Mouse (Mus musculus): ENCODE measurements around the gene Ptger4. TPM values are rescaled to one million over a fixed set of nuclear protein-coding genes. Genes with fewer than 3 reads are reported as not detected.
A peak's percentile ranks its signal among the peaks of the same experiment; 100 is the strongest.

The Ptger4 gene
- polyA plus RNA-seq, 1 experiment from 2014 or later, result 2.2 TPM

GRCm38 (mm10) chr15:5193833-5194232 is 50.2 kb downstream of the Ptger4 start:
- 55% methylated on average over 3 of the region's 3 CpGs for WGBS (ENCODE audit: insufficient replicate concordance)
- Histone ChIP-seq H3K27me3 (no peaks in the 10 kb centered on the region), H3K9me3 (replicated peaks) (no peaks in the 10 kb centered on the region), H3K4me1 (replicated peaks) (peaks cover 37% of the 10 kb centered on the region), H3K36me3 (peaks cover 12% of the 10 kb centered on the region), H3K9ac (no peak overlapping the region), H3K27ac (no peak overlapping the region), H3K4me2 (no peak overlapping the region), H3K4me3 (replicated peaks) (no peak overlapping the region)
- ATAC-seq (ENCODE audit: low read depth) (no peak), DNase-seq (no peak)

GRCm38 (mm10) chr15:5189504-5190093 is 54.4 kb downstream of the Ptger4 start:
- peaks cover 12% of the 10 kb centered on the region for H3K36me3 ChIP-seq
- no peak overlapping the region for H3K27ac ChIP-seq
- no peak overlapping the region for H3K4me2 ChIP-seq
- H3K9me3 ChIP-seq (replicated peaks), result no peaks in the 10 kb centered on the region
- WGBS (ENCODE audit: insufficient replicate concordance), result 75% methylated on average over 10 of the region's 10 CpGs
- H3K27me3 ChIP-seq, result no peaks in the 10 kb centered on the region
- H3K9ac ChIP-seq, result no peak overlapping the region
- no peak for ATAC-seq (ENCODE audit: low read depth)
- no peak for DNase-seq
- H3K4me3 ChIP-seq (replicated peaks), result no peak overlapping the region
- peaks cover 32% of the 10 kb centered on the region for H3K4me1 ChIP-seq (replicated peaks)

- H3K4me2 ChIP-seq, result no peak overlapping the region
- peaks cover 12% of the 10 kb centered on the region for H3K36me3 ChIP-seq
- DNase-seq, result no peak
These were observed 56.0 kb downstream of the Ptger4 start for GRCm38 (mm10) chr15:5188029-5188428.

DNA sequence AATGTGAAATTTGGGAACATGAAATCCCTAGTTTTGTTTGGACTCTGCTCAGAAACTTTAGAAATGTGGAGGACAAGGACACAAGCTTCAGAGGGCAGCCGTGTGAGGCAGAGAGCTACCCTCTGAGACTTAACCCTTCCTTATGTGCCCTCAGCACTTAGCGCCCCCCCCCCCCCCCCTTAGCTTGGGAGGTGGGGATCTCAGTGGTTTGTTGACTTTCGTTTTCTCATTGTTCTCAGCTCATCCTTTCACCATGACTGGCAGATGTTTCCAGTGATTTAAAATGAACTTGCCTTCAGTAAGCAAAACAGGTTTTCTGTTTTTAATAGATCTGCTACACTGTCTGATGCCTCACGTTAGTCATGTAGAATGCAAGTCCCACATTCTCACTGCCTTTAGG is 56.9 kb downstream of the Ptger4 start:
- Histone ChIP-seq H3K27me3 (no peaks in the 10 kb centered on the region), H3K9ac (no peak overlapping the region)
- WGBS (ENCODE audit: insufficient replicate concordance), result 46% methylated on average over 4 of the region's 4 CpGs

More at GRCm38 (mm10) chr15:5188029-5188428, 56.0 kb downstream of the Ptger4 start:
- H3K27me3 ChIP-seq, result no peaks in the 10 kb centered on the region
- H3K4me3 ChIP-seq (replicated peaks), result no peak overlapping the region
- H3K9me3 ChIP-seq (replicated peaks), result no peaks in the 10 kb centered on the region
- 41% methylated on average over 1 of the region's 1 CpGs for WGBS (ENCODE audit: insufficient replicate concordance)
- no peak for ATAC-seq (ENCODE audit: low read depth)
- no peak overlapping the region for H3K27ac ChIP-seq
- H3K9ac ChIP-seq, result no peak overlapping the region
- H3K4me1 ChIP-seq (replicated peaks), result peaks cover 38% of the 10 kb centered on the region

GRCm38 (mm10) chr15:5186293-5186675 is 57.7 kb downstream of the Ptger4 start:
- Histone ChIP-seq H3K4me3 (replicated peaks) (peak overlapping the region; percentile 86), H3K4me2 (peak overlapping the region; percentile 75), H3K9me3 (replicated peaks) (no peaks in the 10 kb centered on the region), H3K27me3 (no peaks in the 10 kb centered on the region), H3K4me1 (replicated peaks) (peaks cover 32% of the 10 kb centered on the region), H3K36me3 (peaks cover 8% of the 10 kb centered on the region; the same call in 1 of the 2 replicates), H3K27ac (peak overlapping the region; percentile 80; the same call in 1 of the 2 replicates), H3K9ac (peak overlapping the region; percentile 86)
- 30% methylated on average over 10 of the region's 10 CpGs for WGBS (ENCODE audit: insufficient replicate concordance)
- DNase-seq (no peak), ATAC-seq (ENCODE audit: low read depth) (0 out of 2 replicates have a peak, but pooled peaks have one; percentile 1)

More for the DNA sequence above, 56.9 kb downstream of the Ptger4 start:
- Histone ChIP-seq H3K4me1 (replicated peaks) (peaks cover 32% of the 10 kb centered on the region), H3K27ac (no peak overlapping the region), H3K4me2 (no peak overlapping the region), H3K36me3 (peaks cover 12% of the 10 kb centered on the region), H3K9me3 (replicated peaks) (no peaks in the 10 kb centered on the region), H3K4me3 (replicated peaks) (no peak overlapping the region; the same call in 1 of the 2 replicates)
- DNase-seq (no peak), ATAC-seq (ENCODE audit: low read depth) (no peak)

DNA sequence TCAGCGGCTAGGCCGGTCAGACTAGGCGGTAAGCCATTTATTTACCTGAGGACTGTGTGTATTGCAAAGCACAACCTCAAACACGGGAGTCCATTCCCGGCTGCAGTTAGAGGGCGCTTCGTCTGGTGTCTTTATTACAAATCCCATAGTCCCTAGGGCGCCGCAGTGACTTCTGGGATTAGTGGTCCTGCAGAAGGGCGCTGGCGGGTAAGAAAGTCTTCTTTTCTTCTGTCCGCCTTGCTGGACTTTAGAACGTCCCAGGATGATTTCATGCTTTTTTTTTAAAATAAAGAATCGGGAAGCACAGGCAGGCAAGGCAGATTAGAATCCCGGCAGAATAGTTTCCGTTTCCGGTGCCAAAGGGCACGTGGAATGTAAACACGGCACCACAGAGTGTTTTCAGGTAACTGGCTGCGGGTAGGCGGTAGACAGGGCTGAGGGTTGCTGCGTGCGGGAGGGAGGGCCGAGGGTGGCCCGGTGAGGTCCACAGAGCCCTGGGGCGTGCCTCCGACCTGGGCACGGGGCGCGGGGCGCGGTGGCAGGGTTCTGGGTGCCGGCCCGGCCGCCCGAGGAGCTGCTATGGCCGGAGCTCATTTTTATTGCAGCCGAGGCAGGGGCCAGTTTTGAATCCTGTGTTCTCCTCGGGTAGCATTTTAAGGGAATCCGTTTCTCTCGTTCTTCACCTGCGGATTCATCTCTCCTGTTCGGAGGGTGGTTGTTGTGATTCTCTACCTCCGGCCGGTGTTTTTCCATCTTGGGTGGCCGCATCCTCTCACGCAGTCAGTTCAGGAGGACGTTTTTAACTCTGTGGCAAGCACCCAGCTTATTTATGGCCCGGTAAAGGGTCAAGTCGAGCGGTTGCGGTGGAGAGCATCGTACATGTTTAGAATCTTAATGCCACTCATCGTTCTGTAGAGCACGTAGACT is 58.4 kb downstream of the Ptger4 start, which contains the start of gene Ttc33:
Ttc33 (plus strand) TSS at position 160 of the 927 bp plus-strand sequence.
- no peaks in the 10 kb centered on the region for H3K9me3 ChIP-seq (replicated peaks)
- H3K4me2 ChIP-seq, result peak within 1 kb of the TSS; percentile 75
- peak within 1 kb of the TSS; percentile 80 for H3K27ac ChIP-seq
- peaks cover 32% of the 10 kb centered on the region for H3K4me1 ChIP-seq (replicated peaks)
- peak; percentile 55 for DNase-seq
- H3K36me3 ChIP-seq, result peaks cover 9% of the 10 kb centered on the region
- H3K27me3 ChIP-seq, result no peaks in the 10 kb centered on the region
- WGBS (ENCODE audit: insufficient replicate concordance), result under 1% methylated on average over 55 of the region's 55 CpGs
- ATAC-seq (ENCODE audit: low read depth), result peak; percentile 88
- peak within 1 kb of the TSS; percentile 86 for H3K9ac ChIP-seq
- H3K4me3 ChIP-seq (replicated peaks), result peak within 1 kb of the TSS; percentile 86

GRCm38 (mm10) chr15:5184668-5185330 is 59.2 kb downstream of the Ptger4 start:
- Histone ChIP-seq H3K9me3 (replicated peaks) (no peaks in the 10 kb centered on the region), H3K4me3 (replicated peaks) (peak overlapping the region; percentile 86), H3K4me2 (peak overlapping the region; percentile 75), H3K27me3 (no peaks in the 10 kb centered on the region), H3K4me1 (replicated peaks) (peaks cover 32% of the 10 kb centered on the region), H3K9ac (peak overlapping the region; percentile 86), H3K36me3 (peaks cover 7% of the 10 kb centered on the region), H3K27ac (peak overlapping the region; percentile 80)
- 38% methylated on average over 11 of the region's 11 CpGs for WGBS (ENCODE audit: insufficient replicate concordance)
- no peak for DNase-seq
- peak; percentile 27; the same call in 1 of the 2 replicates for ATAC-seq (ENCODE audit: low read depth)

GRCm38 (mm10) chr15:5173217-5173820 is 70.7 kb downstream of the Ptger4 start:
- Histone ChIP-seq H3K4me1 (replicated peaks) (no peaks in the 10 kb centered on the region; the same call in 1 of the 2 replicates), H3K27ac (no peak overlapping the region), H3K4me3 (replicated peaks) (no peak overlapping the region), H3K9ac (no peak overlapping the region), H3K9me3 (replicated peaks) (no peaks in the 10 kb centered on the region), H3K27me3 (no peaks in the 10 kb centered on the region), H3K4me2 (no peak overlapping the region), H3K36me3 (peaks cover 82% of the 10 kb centered on the region)
- DNase-seq, result no peak
- no peak for ATAC-seq (ENCODE audit: low read depth)
- 78% methylated on average over 12 of the region's 12 CpGs for WGBS (ENCODE audit: insufficient replicate concordance)

DNA sequence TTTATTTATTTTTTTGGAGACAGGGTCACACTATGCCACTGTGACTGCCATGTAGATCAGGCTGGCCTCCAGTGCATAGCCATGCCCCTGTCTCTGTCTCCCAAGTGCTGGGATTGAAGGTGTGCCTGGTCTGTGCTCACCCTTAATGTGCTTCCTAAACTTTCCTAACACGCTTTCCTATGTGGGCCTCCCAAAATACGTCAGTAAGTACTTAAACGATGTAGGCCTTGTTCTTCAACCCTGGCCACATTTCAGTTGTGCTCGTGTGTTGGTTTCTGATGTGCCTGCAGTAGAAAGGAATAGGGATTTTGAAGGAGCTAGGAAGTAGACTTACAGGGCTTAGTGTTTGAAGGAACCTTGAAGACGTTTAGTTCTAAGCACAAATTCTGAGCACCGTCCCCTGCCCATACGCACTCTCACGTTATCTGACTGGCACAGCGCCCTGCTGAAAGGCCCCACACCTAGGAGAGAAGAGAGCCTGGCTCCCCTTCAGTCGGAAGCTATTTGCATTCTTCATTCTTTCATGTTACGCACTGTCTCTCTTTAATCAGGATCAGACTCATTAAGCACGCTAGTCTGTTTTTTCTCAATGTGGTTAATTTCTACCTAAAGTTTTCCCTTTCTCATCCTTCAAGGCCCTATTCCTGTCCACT is 78.7 kb downstream of the Ptger4 start:
- H3K27ac ChIP-seq, result no peak overlapping the region
- no peaks in the 10 kb centered on the region for H3K27me3 ChIP-seq
- DNase-seq, result no peak
- H3K36me3 ChIP-seq, result peaks cover 87% of the 10 kb centered on the region
- no peak for ATAC-seq (ENCODE audit: low read depth)
- WGBS (ENCODE audit: insufficient replicate concordance), result 75% methylated on average over 12 of the region's 12 CpGs
- no peak overlapping the region for H3K4me3 ChIP-seq (replicated peaks)
- no peak overlapping the region for H3K9ac ChIP-seq
- no peaks in the 10 kb centered on the region for H3K9me3 ChIP-seq (replicated peaks)
- no peaks in the 10 kb centered on the region for H3K4me1 ChIP-seq (replicated peaks)
- H3K4me2 ChIP-seq, result no peak overlapping the region

DNA sequence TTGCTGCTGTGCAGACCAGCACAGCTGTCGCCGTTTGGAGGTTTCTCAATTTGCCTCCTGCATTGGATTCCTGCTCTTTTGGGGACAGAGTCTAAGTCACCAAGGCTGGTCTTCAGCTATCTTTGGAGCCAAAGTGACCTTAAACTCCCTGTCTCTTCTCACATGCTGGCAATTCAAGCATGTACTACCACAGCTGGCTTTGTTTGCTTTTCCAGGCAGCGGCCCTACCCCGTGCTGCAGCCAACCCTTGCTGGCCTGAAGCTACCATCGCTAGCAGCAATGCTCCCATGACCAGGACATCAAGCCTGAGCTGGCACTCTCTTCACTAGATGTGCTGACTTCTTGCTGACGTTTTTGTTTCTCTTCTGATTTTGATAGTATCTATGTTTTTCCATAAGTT is 85.2 kb downstream of the Ptger4 start:
- Histone ChIP-seq H3K4me1 (replicated peaks) (peaks cover 59% of the 10 kb centered on the region), H3K4me3 (replicated peaks) (no peak overlapping the region), H3K4me2 (no peak overlapping the region), H3K36me3 (peaks cover 37% of the 10 kb centered on the region), H3K27ac (peak overlapping the region; percentile 7), H3K9me3 (replicated peaks) (no peaks in the 10 kb centered on the region), H3K9ac (no peak overlapping the region), H3K27me3 (no peaks in the 10 kb centered on the region)
- DNase-seq (no peak), ATAC-seq (ENCODE audit: low read depth) (no peak)
- WGBS (ENCODE audit: insufficient replicate concordance), result 79% methylated on average over 6 of the region's 6 CpGs

All from liver, embryonic 13.5 days (tissue).